Mouse (Mus musculus) thymus, postnatal 25 days (tissue): ENCODE data around the gene Syne1.

ENCODE experiments used
- DNase-seq: peaks from one replicate; pipeline ENCODE4 v3.0.0; 2022

Gene Syne1

GRCm38 (mm10) chr10:5551382-5551781 lies at the start of gene Syne1:
Gene Syne1, minus strand, starts transcription at chr10:5551482.
- no peak for DNase-seq

- DNase-seq: peak; percentile 53
Observed at GRCm38 (mm10) chr10:5600123-5600522, 48.8 kb upstream of the Syne1 start.

GRCm38 (mm10) chr10:5596559-5596958 lies 45.3 kb upstream of the Syne1 start:
- no peak for DNase-seq

- no peak for DNase-seq
Observed at GRCm38 (mm10) chr10:5594457-5594856, 43.2 kb upstream of the Syne1 start.

GRCm38 (mm10) chr10:5593464-5593863 lies 42.2 kb upstream of the Syne1 start, which contains the start of gene Myct1:
Gene Myct1, plus strand, starts transcription at chr10:5593775.
- no peak for DNase-seq

GRCm38 (mm10) chr10:5591996-5592395 lies 40.7 kb upstream of the Syne1 start:
- DNase-seq: no peak

GRCm38 (mm10) chr10:5591061-5591460 lies 39.8 kb upstream of the Syne1 start:
- DNase-seq: no peak

- DNase-seq: peak; percentile 5
Observed at GRCm38 (mm10) chr10:5573328-5573727, 22.0 kb upstream of the Syne1 start.

GRCm38 (mm10) chr10:5571332-5571731 lies 20.1 kb upstream of the Syne1 start:
- no peak for DNase-seq

GRCm38 (mm10) chr10:5570059-5570458 lies 18.8 kb upstream of the Syne1 start:
- no peak for DNase-seq

GRCm38 (mm10) chr10:5568991-5569390 lies 17.7 kb upstream of the Syne1 start:
- DNase-seq: no peak

GRCm38 (mm10) chr10:5561706-5562105 lies 10.4 kb upstream of the Syne1 start:
- DNase-seq: no peak

GRCm38 (mm10) chr10:5560526-5560925 lies 9.2 kb upstream of the Syne1 start:
- no peak for DNase-seq

GRCm38 (mm10) chr10:5558808-5559207 lies 7.5 kb upstream of the Syne1 start:
- no peak for DNase-seq

- DNase-seq: peak; percentile 8
Observed at GRCm38 (mm10) chr10:5554941-5555340, 3.7 kb upstream of the Syne1 start.

- DNase-seq: peak; percentile 57
Observed at GRCm38 (mm10) chr10:5550168-5551021, 887 bp downstream of the Syne1 start.

- no peak for DNase-seq
Observed at GRCm38 (mm10) chr10:5549871-5550167, 1.5 kb downstream of the Syne1 start.

GRCm38 (mm10) chr10:5548651-5549050 lies 2.6 kb downstream of the Syne1 start:
- DNase-seq: no peak

GRCm38 (mm10) chr10:5547769-5548168 lies 3.5 kb downstream of the Syne1 start:
- no peak for DNase-seq

GRCm38 (mm10) chr10:5546428-5546827 lies 4.9 kb downstream of the Syne1 start:
- no peak for DNase-seq

- DNase-seq: no peak
Observed at GRCm38 (mm10) chr10:5528284-5528683, 23.0 kb downstream of the Syne1 start.

GRCm38 (mm10) chr10:5527634-5528033 lies 23.6 kb downstream of the Syne1 start:
- DNase-seq: no peak

- no peak for DNase-seq
Observed at GRCm38 (mm10) chr10:5522904-5523303, 28.4 kb downstream of the Syne1 start.

GRCm38 (mm10) chr10:5522276-5522675 lies 29.0 kb downstream of the Syne1 start:
- DNase-seq: no peak

GRCm38 (mm10) chr10:5520695-5521094 lies 30.6 kb downstream of the Syne1 start:
- no peak for DNase-seq
